Mouse (Mus musculus): ENCODE measurements at regions not wholly inside any gene's neighbourhood (a gene's known extent, or its start where the extent isn't known, plus 50 kb on each side); places are given as distances from the start of the nearest gene placed in this dataset.

- DNase-seq (ENCODE audit: extremely low spot score in 1 of 2, low spot score in 1 of 2): no peak
Measured at GRCm38 (mm10) chr5:24237201-24237600, 72.4 kb downstream of the Nupl2 start.

GRCm38 (mm10) chr5:24239006-24239405, 74.2 kb downstream of the Nupl2 start:
- no peak for DNase-seq (ENCODE audit: extremely low spot score in 1 of 2, low spot score in 1 of 2)

- DNase-seq (ENCODE audit: extremely low spot score in 1 of 2, low spot score in 1 of 2): no peak
Measured at GRCm38 (mm10) chr5:24244211-24244610, 79.4 kb downstream of the Nupl2 start.

GRCm38 (mm10) chr5:24255421-24255820, 90.7 kb downstream of the Nupl2 start:
- DNase-seq (ENCODE audit: extremely low spot score in 1 of 2, low spot score in 1 of 2): no peak

GRCm38 (mm10) chr5:24261098-24261497, 90.3 kb downstream of the Kcnh2 start:
- DNase-seq (ENCODE audit: extremely low spot score in 1 of 2, low spot score in 1 of 2): peak; percentile 39 to 65

- DNase-seq (ENCODE audit: extremely low spot score in 1 of 2, low spot score in 1 of 2): no peak
Measured at GRCm38 (mm10) chr5:24262146-24262545, 89.3 kb downstream of the Kcnh2 start.

GRCm38 (mm10) chr5:24264151-24264550, 87.3 kb downstream of the Kcnh2 start:
- no peak for DNase-seq (ENCODE audit: extremely low spot score in 1 of 2, low spot score in 1 of 2)

GRCm38 (mm10) chr5:24265431-24265830, 86.0 kb downstream of the Kcnh2 start:
- DNase-seq (ENCODE audit: extremely low spot score in 1 of 2, low spot score in 1 of 2): no peak

GRCm38 (mm10) chr5:24266344-24267295, 84.8 kb downstream of the Kcnh2 start:
- peak; percentile 74 to 89 for DNase-seq (ENCODE audit: extremely low spot score in 1 of 2, low spot score in 1 of 2)

Data from layer of hippocampus, postnatal 25 days (tissue).